Mouse (Mus musculus): ENCODE results near the gene Marcks.

Marcks gene

DNA sequence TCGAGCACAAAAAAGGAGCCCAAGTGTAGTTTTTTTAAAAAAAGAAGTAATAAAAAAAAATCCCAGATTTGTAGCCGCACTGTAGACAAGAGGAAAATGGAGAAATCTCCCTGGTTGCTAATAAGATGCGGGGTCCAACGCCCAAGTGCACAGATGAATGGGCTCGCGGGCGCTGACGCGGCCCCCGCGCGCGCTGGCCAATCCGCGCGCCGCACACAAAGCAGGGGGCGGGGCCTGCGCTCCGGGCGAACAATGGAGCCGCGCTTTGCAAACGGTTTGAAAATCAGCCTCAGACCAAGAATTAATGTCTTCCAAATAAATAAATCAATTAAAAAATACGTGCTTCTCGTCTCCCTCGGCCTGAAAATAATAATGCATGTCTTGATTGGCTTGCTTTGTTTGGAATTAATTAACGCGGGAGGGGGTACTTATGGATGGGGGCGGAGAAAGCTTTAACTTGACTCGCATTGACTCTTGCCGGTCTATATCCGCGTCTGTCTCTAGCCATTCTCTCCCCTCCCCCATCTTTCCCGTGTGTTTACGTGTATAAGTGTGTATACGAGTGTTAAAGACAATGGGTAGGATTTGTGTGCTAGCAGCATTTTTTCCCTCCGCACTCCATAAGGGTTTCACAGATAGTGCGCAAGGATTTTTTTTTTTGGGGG, at the start of gene Marcks:
Gene Marcks, minus strand, starts transcription at position 143 of the 665 bp plus-strand sequence.
- DNase-seq (ENCODE audit: low read depth, low spot score), result peak; percentile 86

DNA sequence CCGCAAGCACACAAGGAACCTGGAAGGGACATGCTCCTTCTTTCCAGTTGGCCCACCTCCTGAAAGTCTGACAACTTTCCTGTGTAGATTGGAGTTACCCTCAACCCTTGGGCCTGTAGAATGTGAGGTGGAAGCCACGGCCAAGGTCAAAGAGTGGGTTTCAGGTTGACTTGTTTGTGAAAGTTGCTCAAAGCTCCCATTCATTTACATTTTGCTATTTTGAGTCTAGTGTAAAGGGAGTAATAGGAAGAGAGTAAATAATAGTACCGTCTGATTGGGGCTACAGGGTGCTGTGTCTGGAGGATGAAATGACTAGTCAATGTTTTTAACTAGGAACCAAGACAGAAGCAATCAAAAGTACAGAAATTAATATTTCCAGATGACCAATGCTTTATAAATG, 38.4 kb upstream of the Marcks start:
- DNase-seq (ENCODE audit: low read depth, low spot score), result no peak

DNA sequence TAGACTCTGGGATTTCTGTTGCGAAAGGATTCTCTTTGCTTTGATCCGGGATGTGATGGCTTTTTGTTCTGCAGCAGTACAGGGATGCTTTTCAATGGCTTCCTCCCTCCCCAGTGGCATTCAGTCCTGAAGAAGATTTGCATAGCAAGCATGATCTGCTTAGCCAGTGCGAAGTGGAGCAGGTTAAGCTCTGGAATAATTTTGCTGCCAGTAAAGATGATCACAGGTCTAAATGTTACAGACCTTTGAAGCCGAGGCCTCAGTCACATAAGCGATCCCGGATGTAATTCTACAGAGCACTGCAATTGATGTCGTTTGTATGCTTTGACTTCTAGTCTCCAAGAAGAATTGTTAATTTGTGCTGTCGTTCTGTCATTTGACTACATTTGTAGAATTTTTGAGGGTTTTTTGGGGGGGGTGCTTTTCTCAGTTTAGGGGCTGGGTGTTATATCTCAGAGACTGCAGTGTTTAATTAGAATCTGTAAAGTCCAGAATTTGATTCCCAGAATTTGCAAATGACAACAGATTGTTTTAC, 33.8 kb upstream of the Marcks start:
- DNase-seq (ENCODE audit: low read depth, low spot score), result no peak

DNA sequence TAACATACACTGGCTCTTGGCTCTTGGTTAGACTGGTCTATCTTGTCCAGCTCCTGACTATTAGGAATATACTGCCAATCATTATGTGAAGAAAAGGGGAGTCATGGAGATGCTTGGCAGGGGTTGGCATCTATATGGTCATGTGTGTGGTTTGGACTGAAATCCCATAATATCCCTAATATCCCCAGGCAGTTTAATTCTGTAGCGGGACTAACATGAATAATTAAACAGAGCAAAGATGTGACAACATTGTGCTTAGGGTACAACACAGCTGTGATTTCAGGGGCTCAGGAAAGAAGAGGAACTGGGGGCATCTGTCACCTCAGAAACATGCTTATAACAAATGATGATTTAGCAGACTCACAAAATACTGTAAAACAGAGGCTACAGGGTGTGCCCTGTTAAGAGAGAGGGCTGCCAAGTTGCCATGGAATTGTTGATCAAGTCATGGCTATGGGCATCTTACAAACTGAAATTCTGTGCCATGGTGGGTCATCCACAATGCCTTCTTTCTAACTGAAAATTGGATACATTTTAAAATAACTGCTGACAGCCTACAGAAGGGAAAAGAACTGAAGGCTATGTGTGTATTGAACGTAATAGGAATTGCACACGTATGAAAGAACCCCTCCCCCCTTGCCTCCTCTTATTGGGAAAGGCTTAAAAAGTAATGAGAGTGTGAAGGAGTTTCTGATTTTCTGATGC, 33.1 kb upstream of the Marcks start:
- DNase-seq (ENCODE audit: low read depth, low spot score), result no peak

DNA sequence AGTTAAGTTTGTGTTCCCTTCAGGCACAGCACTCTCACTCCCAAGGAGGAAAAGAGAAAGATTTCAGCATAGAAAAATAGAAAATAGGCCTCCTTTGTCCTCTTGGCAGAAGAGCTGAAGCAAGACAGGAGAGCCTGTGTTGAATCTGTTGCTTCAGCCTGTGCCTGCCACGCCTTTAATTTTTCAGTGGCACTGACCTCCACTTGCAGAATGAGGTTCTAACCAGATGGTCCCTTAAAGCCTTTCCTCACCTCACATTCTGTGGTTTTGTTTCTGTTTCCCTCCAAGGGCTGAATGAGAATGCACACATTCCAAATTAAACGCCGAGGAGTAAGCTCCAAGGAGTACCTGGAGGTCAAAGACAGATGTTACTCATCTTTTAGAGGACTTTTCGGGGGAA, 32.2 kb upstream of the Marcks start:
- no peak for DNase-seq (ENCODE audit: low read depth, low spot score)

DNA sequence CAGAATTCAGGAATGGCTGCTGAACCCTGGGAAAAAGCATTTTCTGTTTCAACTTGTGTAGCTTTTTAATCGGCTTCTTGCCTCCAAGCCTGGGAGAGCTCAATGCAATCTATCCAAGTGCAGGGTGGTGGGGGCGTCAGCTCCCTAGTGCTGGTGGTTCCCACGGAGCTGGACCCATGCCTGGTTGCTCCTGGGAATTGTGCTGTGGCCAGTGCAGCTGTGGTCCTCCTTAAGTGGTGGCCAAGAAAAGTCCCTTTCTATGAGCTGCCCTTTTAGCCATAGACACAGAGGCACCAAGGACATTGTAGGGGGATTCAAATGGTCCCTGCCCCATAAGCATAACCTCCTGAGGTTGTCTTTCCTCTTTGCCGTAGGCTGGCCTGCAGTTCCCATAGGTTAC, 31.7 kb upstream of the Marcks start:
- DNase-seq (ENCODE audit: low read depth, low spot score), result no peak

DNA sequence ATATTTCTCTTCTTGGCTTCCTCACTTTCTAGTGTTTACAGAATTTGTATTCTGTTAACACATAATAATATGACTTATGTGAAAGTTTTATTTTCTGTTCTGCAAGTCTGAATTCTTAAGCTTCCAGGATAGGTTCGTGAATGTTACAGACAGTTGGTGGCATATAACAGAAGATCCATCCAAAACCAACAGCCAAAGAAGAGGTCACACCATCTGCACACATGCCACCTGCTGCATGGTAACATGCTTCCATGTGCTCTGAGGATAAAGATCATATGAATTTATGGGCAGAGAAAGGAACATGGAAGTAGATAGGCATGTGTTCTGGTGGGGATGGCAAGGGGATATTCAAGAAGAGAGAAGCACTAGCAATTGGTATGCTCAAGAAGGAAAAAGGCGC, 28.8 kb upstream of the Marcks start:
- no peak for DNase-seq (ENCODE audit: low read depth, low spot score)

DNA sequence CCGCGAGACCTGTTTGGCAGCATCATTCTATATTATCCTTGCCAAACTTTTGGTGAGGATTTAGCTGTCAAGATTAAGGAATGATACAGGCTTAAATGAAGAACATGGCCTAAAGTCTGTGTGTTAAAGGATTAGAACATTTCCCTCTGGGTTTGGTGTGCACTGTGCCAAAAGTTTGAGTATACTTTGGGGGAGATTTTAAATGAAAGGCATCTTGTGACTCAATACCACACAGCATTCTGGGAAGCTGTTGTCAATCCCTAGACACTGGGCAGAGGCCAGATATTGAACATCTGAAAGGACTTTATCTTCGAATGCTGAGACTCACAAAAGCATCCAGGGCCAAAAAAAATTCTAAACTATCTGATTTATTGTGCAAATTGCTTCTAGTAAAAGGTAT, 21.0 kb upstream of the Marcks start:
- DNase-seq (ENCODE audit: low read depth, low spot score), result no peak

DNA sequence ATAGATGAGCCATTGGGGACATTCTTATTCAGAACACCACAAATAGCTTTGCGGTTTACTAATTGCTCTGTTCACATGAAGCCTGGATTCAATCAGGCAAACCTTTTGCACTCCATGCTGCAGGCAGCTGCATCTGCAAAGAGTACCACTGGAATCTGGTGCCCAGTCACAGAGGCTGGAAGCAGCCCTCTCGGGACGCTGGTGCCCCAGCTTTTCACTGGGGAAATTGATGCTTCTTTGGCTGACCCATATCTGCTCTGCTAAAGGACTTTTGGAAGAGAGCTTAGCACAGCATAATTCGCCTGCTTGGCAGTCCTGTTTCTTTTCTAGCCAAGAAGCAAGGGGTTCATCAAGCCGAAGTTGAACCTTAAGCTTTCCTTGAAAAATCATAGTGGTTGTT, 18.4 kb upstream of the Marcks start:
- no peak for DNase-seq (ENCODE audit: low read depth, low spot score)

DNA sequence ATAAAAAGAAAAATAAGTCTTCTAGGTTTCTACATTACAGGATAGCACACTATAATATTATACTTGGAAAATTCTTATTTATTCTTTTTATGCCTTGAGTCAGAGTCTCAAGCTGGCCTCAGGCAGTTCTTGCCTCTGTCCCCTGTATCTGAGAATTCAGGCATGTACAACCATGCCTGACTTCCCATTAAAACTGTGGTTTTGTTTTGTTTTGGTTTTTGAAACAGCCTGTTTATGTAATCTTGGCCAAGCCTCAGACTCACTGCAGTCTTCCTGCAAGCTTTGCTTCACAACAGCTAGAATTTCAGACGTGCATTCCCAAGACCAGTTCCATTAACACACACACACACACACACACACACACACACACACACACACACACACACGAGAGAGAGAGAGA, 16.4 kb upstream of the Marcks start:
- no peak for DNase-seq (ENCODE audit: low read depth, low spot score)

DNA sequence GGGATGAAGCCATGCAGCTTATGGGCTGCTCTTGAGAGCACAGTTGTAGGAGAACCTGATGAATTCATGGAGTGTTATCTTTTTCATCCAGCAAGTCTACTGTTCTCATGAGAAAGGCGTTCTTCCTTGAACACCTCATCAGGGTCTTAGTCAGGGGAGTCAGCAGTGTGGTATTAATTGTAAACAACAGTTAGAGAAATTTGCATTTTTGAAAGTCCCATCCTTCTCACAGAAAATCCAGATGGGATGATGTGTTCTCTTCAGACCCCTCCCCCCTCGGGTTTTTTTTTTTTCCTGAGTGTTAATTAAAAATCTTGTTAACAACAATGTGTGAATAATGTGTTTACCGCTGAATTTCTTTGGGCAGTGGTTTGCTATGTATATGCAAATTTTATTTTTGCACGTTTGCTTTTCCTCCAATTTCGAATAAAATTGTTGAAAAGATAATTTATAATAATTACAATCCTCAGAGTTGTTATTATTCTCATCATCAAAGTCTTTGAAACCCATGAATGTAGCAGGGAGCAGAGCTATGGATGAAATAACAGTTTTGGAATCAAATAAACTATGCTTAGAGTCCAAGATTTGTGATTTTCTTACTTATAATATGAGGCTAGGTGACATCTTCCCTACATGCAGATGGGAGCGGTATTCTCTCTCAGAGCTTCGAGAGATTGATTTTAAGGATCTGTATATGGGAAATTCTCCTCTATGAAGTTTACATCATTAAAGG, 13.0 kb upstream of the Marcks start:
- DNase-seq (ENCODE audit: low read depth, low spot score), result no peak

DNA sequence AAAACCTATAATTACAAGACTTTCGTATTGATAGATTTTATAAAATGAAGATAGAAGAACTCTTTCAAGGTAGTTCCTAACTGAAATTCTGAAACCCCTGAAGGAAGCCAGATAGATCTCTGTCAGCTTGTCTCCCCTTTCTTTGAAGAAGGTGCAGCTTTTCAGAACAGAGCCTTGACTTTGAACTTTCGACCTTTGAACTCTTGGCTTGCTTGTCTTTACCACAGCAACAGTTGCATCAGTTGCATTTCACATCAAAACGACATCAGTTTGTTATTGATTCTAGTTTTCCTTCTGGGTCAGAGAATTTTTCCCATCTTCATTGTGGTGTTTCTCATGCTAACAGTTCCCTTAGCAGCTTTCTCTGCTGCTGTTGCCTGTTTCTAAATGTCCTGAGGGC, 9.3 kb upstream of the Marcks start:
- no peak for DNase-seq (ENCODE audit: low read depth, low spot score)

DNA sequence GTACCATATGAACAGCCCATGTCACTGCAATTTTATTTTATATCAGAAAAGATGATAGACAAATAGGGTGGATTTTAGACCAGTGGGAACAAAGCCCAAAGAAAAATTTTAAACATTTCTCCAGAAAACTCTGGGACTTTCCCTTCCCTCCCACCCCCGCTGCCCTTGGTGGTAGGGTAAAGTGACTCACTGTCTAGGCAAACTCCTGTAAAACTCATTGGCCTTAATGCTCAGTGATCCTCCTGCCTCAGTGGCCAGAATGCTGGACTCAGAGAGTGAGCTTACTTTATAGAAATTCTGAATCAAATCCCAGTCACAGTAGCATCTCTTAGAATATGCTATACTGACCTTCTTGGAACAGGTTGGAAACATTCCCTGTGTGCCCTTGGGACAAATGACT, 6.7 kb upstream of the Marcks start:
- no peak for DNase-seq (ENCODE audit: low read depth, low spot score)

DNA sequence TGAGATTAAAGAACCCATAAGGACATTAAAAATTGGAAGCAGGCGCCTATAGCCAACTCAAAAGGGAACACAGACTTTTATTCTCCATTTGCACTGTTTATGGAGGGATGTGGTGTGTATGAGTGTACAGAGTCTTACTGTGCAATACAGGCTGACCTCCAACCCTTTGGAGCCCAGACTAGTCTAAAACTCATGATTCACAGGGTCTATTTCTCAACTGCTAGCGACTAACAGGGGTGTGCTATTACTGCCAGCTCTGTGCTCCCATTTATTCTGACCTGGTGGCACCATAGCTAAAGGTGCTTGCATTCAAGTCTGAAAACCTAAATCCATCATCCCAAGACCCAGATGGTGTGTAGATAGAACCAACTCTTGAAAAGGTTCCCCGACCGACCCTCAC, 2.9 kb upstream of the Marcks start:
- peak; percentile 1 for DNase-seq (ENCODE audit: low read depth, low spot score)

DNA sequence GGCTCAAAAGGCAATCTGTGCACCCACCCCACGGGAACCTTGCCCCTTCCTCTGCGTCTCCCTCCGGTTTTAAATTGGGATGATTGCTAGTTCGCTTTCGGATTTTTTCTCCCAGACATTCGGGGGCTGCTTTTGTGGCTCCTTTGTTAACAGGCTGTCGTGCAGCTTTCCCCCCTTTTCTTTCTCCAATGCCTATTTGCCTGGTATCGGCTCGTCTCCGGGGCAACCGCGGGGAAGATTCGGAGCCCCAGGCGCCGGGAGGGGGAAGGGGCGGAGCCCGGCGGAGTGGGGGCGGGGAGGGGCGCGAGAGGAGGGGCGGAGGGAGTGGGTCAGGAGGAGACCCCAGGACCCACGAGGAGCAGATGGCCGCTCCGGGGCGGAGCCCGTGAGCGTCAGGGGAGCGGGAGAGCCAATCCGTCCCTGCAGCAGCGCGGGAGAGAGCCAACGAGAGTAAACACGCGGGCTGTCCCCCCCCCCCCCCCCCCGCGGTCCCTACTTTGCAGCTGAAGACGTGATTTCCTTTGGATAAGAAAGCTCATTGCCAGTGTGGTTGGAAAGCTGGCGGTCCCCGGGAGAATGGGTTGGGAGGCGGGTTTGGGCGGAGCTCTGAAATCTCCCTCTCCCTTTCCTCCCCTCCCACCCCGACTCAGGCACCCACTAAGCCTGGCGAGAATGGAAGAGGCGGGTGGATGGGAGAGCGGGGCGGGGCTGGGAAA, 2.2 kb upstream of the Marcks start:
- DNase-seq (ENCODE audit: low read depth, low spot score), result peak; percentile 55

DNA sequence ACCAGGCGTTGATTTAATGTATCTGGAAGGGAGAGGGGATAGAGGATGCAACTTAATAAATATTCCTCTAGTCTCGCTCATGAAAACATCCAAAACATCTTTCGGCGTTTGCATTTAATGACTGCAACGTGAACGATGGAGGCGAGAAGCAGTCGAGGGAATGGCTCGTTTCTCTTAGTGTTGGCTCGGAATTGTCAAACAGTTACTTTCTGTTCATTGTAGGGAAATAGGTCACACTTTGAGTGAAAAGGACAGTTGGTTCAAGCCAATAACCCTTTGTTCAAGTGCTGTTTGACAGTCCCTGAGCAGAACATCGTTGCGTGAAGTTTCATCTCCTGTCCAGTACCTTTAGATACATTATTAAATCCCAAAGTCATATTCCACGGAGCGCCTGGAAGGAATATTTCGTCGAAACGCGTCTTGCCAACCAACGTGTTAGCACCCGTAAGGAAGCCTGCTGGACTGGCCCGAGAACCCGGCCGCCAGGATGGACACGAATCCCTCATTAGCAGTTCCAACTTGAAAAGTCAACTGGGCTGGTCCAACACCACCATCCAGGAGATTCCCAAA, 1.5 kb upstream of the Marcks start:
- peak; percentile 34 for DNase-seq (ENCODE audit: low read depth, low spot score)

DNA sequence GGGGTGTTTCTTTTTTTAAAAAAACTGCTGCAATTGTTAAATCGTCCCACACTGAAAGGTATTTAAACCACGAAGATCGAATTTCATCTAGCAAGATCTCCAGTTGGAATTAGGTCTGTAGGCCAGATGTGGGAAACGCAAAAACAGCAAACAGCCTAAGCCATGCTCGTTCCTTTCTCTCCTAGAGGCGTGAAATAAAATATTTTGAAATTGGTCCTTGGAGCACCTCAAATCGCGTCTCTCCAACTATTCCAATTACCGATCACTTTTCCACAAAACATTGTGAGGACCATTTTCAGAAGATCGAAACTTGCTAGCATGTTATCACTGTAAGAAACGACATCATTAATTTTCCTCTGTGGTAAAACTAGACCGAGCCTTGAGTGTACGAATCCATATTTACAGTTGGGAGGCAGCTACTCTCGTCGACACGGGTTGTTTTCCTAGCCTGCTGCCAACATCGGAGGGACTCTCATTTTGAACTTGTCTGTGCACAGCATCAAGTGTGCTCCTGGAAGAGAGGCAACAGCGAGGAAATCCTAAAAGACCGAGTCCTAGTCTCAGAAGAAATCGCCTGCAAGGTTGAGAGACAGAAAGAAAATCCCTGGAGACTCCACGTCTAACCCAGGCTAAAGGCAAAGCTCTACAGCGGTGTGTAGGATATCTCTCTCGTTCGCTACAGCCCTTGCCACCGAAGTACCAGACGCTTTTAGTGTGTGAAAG, 884 bp upstream of the Marcks start:
- DNase-seq (ENCODE audit: low read depth, low spot score), result peak; percentile 31

DNA sequence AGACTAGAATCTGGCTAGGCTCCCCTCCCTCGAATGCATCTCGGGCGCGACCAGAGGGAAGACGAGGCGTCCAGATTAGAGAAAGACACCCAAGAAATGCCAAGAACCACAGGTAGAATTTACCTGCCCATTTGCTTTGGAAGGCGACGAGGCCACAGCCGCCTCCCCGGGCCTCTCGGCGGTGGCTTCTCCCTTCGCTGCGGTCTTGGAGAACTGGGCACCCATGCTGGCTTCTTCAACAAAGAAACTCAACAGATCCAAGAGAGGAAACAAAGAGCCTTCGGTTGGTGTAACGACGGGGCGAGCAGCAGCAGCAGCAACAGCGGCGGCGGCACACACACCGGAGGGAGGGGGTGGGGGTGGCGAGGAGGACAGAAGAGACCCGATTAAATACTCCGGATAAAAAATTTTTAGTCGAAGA, 399 bp downstream of the Marcks start:
- DNase-seq (ENCODE audit: low read depth, low spot score), result peak; percentile 49

DNA sequence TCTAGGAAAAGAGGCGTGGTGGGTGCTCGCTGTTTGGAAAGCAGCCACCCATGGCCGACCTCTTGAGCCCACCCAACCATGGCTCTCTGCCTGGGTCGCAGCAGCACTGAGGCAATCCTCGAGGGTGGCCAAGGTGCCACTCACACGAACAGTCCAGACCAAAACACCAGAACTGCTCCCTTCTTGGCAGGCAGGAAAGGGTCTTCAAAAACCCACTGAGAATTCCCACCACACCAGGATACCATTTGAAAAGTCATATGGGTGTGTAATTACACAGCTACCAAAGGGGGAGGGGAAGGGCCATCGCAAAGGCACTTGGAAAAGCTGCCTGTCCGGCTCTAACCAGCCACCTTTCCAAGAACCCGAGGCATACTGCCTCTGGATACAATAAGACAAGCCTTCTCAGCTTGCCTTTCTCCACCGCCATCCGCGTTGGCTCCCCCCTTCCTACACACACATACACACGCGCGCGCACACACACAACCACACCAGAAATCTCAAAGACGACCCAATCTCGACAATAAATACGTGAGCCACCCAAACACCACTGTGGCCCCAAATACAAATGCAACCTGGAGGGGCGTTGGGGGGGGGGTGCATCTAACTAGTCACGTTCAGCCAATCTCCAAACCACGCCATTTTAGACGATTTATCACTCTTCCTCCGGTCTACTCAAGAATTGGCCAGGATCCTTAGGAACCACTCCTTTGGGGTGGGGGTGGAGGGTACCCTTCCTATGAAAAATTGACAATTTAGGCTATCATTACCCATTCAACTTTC, 999 bp downstream of the Marcks start:
- peak; percentile 54 for DNase-seq (ENCODE audit: low read depth, low spot score)

DNA sequence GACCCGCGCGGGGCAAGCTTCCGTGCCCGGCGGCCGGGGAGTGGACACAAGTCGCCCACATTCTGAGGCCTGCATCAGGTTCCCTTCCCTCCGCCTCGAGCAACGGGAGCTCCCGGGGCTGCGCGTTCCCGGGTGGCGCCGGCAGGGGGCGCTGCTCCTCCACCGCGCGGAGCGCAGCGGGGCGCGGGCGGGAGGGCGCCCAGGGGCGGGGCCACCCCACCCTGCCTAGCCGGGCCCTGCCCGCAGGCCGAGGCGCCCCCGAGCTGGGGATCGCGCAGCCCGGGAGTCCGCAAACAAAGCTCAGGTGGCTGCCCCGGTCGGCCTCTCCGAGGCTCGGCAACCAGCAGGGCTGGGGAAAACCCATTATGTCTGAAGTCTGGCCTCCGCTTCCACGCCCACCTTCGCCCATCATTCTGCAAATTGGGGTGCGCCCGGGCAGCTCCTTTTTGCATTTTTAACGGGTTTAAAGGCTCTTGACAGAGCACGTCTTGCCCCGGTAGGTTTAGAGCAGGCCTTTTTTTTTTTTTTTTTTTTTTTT, 1.7 kb downstream of the Marcks start:
- peak; percentile 92 for DNase-seq (ENCODE audit: low read depth, low spot score)

Measured in CD4-positive, CD25-positive, alpha-beta regulatory T cell, adult 2 months (primary cell).